Mouse (Mus musculus): ENCODE results near the gene Armc2. TPM values are rescaled to one million over a fixed set of nuclear protein-coding genes. Genes with fewer than 3 reads are reported as not detected.
A peak's percentile ranks its signal among the peaks of the same experiment; 100 is the strongest.
"Not testable (repeated sequence)": the region's sequence is repeated elsewhere in the genome, so short reads cannot be mapped to it uniquely, and the experiment has no call there.

The Armc2 gene
- polyA plus RNA-seq, 1 experiment from 2014 or later, result 2.4 TPM

DNA sequence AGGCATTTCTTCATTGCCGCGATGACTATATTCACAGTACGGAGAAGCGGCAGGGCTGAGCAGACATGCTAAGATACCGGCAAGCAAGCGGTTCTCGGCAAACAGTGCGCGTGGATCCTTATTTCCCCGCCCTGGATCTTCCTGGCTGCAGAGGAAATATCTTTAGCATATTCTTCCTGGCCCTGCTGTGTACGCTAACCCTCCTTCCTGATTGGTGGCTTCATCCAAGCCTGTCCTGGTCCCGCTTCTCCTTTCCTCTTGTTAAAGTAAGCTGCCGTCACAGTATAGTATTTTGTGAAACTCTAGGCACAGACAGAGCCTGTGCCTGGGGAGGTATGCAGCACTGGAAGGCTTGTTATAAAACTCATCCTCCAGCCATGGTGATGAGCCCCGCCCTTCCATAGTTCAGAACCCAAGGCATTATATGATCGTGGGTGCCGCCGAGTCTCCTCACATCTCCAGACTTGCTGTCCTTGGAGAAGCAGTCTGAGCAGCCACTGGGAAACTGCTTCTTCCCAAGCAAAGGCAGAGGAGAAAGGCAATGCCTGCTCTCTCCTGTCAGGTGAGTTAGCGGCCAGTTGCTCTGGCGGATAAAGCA is 59.5 kb downstream of the Armc2 start:
- DNase-seq (ENCODE audit: low spot score) (no peak), ATAC-seq (replicated peaks; ENCODE audit: insufficient number of reproducible peaks, low FRiP score, low TSS enrichment, low read depth) (no peak)
- H3K36me3 ChIP-seq (replicated peaks; ENCODE audit: control insufficient read depth, insufficient read depth, low read depth, low read length), result no peaks in the 10 kb centered on the region
- no peak overlapping the region for H3K4me2 ChIP-seq (ENCODE audit: low read depth, low read length)
- H3K4me3 ChIP-seq (ENCODE audit: low read depth, low read length), result no peak overlapping the region
- no peak overlapping the region for H3K9ac ChIP-seq (replicated peaks; ENCODE audit: low read length)
- H3K4me1 ChIP-seq (ENCODE audit: control insufficient read depth, insufficient read depth, low read length), result no peaks in the 10 kb centered on the region
- 94% methylated on average over 19 of the region's 19 CpGs for WGBS
- H3K27ac ChIP-seq (replicated peaks; ENCODE audit: low read depth, low read length), result no peak overlapping the region
- no peaks in the 10 kb centered on the region for H3K27me3 ChIP-seq (ENCODE audit: control insufficient read depth, insufficient read depth, low read length)
- no peaks in the 10 kb centered on the region for H3K9me3 ChIP-seq (replicated peaks; ENCODE audit: control insufficient read depth, low read length)

DNA sequence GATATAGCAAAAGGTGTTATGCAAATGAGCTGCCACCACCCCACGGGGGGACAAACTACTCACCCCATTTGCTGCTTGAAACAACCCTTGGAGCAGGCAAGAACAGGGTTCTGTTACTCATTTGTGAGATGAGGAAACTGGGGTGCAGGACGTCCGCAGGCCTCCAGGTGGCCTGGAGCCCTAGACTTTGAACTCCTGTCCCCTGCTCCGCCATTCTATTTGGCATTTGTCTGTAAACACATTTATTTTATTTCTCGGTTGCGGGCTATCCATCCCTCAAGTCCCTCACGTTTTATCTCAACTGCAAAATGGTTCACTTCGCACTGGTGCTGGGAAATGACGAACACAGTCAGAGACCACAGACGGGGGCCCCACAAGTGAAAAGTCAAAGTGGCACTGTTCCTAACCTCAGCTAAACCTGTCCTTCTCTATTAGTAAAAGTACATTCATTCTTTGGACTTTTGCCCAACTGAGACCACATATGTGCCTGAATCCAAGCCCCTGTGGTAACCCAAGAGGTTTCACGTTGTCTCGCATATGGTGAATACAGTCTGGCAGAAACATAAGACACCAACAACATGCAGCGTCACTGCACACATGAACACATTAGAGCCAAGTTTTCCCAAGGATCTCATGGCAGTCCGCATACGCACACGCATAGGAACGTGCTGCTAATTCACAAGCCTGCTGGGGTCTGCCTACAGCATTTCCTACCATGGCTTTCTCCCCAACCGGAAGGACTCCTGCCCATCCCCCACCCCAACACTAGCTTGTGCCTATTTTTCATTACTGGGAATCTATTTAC is 60.6 kb downstream of the Armc2 start:
- DNase-seq (ENCODE audit: low spot score), result no peak
- Histone ChIP-seq H3K27me3 (ENCODE audit: control insufficient read depth, insufficient read depth, low read length) (no peaks in the 10 kb centered on the region), H3K9me3 (replicated peaks; ENCODE audit: control insufficient read depth, low read length) (no peaks in the 10 kb centered on the region), H3K4me2 (ENCODE audit: low read depth, low read length) (no peak overlapping the region), H3K27ac (replicated peaks; ENCODE audit: low read depth, low read length) (no peak overlapping the region), H3K36me3 (replicated peaks; ENCODE audit: control insufficient read depth, insufficient read depth, low read depth, low read length) (no peaks in the 10 kb centered on the region), H3K4me3 (ENCODE audit: low read depth, low read length) (no peak overlapping the region), H3K9ac (replicated peaks; ENCODE audit: low read length) (no peak overlapping the region), H3K4me1 (ENCODE audit: control insufficient read depth, insufficient read depth, low read length) (no peaks in the 10 kb centered on the region)
- ATAC-seq (replicated peaks; ENCODE audit: insufficient number of reproducible peaks, low FRiP score, low TSS enrichment, low read depth), result no peak
- 90% methylated on average over 18 of the region's 18 CpGs for WGBS

DNA sequence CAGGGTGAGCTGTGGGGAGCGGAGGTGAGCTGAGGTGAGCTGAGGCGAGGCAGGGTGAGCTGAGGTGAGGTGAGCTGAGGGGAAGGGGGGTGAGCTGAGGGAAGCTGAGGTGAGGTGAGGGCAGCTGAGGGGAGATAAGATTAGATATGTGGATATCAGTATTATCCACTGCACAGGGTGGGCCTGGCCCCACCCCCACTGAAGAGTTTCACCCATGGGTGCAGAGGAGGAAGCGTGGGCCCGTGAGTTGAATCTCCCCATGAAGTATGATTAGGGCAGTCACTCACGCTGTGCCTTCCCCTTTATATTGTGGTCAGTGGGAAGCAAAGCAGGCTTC is 64.7 kb downstream of the Armc2 start:
- WGBS, result 94% methylated on average over 5 of the region's 5 CpGs
- Histone ChIP-seq H3K27me3 (ENCODE audit: control insufficient read depth, insufficient read depth, low read length) (no peaks in the 10 kb centered on the region), H3K4me3 (ENCODE audit: low read depth, low read length) (no peak overlapping the region), H3K27ac (replicated peaks; ENCODE audit: low read depth, low read length) (no peak overlapping the region), H3K9me3 (replicated peaks; ENCODE audit: control insufficient read depth, low read length) (no peaks in the 10 kb centered on the region), H3K36me3 (replicated peaks; ENCODE audit: control insufficient read depth, insufficient read depth, low read depth, low read length) (no peaks in the 10 kb centered on the region), H3K9ac (replicated peaks; ENCODE audit: low read length) (no peak overlapping the region), H3K4me2 (ENCODE audit: low read depth, low read length) (no peak overlapping the region), H3K4me1 (ENCODE audit: control insufficient read depth, insufficient read depth, low read length) (no peaks in the 10 kb centered on the region)
- ATAC-seq (replicated peaks; ENCODE audit: insufficient number of reproducible peaks, low FRiP score, low TSS enrichment, low read depth), result no peak
- DNase-seq (ENCODE audit: low spot score), result no peak

DNA sequence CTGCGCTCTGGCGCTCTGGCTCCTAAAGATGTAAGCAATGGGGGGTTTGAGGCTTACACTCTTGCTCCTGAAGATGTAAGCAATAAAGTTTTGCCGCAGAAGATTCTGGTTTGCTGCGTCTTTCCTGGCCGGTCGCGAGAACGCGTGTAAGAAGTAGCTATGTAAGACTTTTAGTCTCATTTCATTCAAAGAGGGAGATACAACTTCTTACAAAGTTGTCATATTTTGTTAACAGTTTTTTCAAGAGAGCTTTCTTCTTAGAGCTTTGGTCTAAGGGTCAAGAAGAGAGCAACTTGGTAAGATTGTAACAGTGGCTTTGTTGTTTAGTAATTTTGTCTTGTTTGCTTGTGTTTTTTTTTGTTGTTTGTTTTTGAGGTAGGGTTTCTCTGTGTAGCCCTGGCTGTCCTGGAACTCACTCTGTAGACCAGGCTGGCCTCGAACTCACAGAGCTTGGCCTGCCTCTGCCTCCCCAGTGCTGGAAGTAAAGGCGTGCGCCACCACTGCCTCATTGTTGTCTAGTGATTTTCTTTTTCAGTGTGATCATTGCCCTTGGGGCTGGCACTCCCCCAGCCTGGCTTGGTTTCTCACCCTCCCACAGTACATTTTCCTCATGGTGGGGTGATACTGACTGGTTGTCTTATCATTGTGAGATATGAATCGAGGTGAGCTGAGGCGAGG is 65.3 kb downstream of the Armc2 start:
- ATAC-seq (replicated peaks; ENCODE audit: insufficient number of reproducible peaks, low FRiP score, low TSS enrichment, low read depth) (no peak), DNase-seq (ENCODE audit: low spot score) (no peak)
- WGBS, result 96% methylated on average over 14 of the region's 14 CpGs
- no peak overlapping the region for H3K4me3 ChIP-seq (ENCODE audit: low read depth, low read length)
- H3K4me2 ChIP-seq (ENCODE audit: low read depth, low read length), result no peak overlapping the region
- H3K27ac ChIP-seq (replicated peaks; ENCODE audit: low read depth, low read length), result no peak overlapping the region
- no peak overlapping the region for H3K9ac ChIP-seq (replicated peaks; ENCODE audit: low read length)
- no peaks in the 10 kb centered on the region for H3K27me3 ChIP-seq (ENCODE audit: control insufficient read depth, insufficient read depth, low read length)
- no peaks in the 10 kb centered on the region for H3K4me1 ChIP-seq (ENCODE audit: control insufficient read depth, insufficient read depth, low read length)
- no peaks in the 10 kb centered on the region for H3K36me3 ChIP-seq (replicated peaks; ENCODE audit: control insufficient read depth, insufficient read depth, low read depth, low read length)
- no peaks in the 10 kb centered on the region for H3K9me3 ChIP-seq (replicated peaks; ENCODE audit: control insufficient read depth, low read length)

DNA sequence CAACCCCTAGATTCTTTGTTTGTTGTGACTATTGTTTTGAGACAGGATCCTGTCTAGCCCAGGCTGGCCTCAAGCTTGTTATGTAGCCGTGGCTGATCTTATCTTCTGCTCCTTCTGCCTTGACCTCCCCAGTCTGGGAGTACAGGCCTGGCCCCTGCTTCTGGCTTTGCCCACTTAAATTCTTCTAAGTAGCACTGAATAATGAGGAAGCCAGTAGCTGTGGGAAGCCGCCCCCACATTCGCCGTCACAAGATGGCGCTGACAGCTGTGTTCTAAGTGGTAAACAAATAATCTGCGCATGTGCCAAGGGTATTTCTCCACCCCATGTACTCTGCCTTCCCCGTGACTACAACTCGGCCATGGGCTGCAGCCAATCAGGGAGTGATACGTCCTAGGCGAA is 65.9 kb downstream of the Armc2 start:
- not testable (repeated sequence) for H3K4me3 ChIP-seq (ENCODE audit: low read depth, low read length); DNase-seq (ENCODE audit: low spot score); H3K27ac ChIP-seq (replicated peaks; ENCODE audit: low read depth, low read length); H3K9ac ChIP-seq (replicated peaks; ENCODE audit: low read length); H3K9me3 ChIP-seq (replicated peaks; ENCODE audit: control insufficient read depth, low read length); H3K36me3 ChIP-seq (replicated peaks; ENCODE audit: control insufficient read depth, insufficient read depth, low read depth, low read length); H3K4me2 ChIP-seq (ENCODE audit: low read depth, low read length); ATAC-seq (replicated peaks; ENCODE audit: insufficient number of reproducible peaks, low FRiP score, low TSS enrichment, low read depth); H3K4me1 ChIP-seq (ENCODE audit: control insufficient read depth, insufficient read depth, low read length); H3K27me3 ChIP-seq (ENCODE audit: control insufficient read depth, insufficient read depth, low read length)
- 96% methylated on average over 6 of the region's 10 CpGs for WGBS

DNA sequence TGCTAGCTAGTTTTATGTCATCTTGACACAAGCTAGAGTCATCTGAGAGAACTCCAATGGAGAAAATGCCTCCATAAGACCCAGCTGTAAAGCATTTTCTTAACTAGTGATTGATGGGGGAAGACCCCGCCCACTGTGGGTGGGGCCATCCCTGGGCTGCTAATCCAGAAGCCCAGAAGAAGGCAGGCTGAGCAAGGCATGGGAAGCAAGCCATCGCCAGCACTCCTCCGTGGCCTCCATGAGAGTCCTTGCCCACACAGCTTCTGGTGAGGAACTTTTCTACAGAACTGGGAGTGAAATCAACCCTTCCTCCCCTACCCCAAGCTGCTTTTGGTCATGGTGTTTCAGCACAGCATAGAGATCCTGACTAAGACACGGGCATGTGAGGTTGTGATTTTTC is 79.2 kb downstream of the Armc2 start:
- 73% methylated on average over 4 of the region's 4 CpGs for WGBS
- DNase-seq (ENCODE audit: low spot score) (peak; percentile 35), ATAC-seq (replicated peaks; ENCODE audit: insufficient number of reproducible peaks, low FRiP score, low TSS enrichment, low read depth) (no peak)
- Histone ChIP-seq H3K9ac (replicated peaks; ENCODE audit: low read length) (no peak overlapping the region), H3K4me2 (ENCODE audit: low read depth, low read length) (no peak overlapping the region), H3K27ac (replicated peaks; ENCODE audit: low read depth, low read length) (no peak overlapping the region), H3K27me3 (ENCODE audit: control insufficient read depth, insufficient read depth, low read length) (no peaks in the 10 kb centered on the region), H3K36me3 (replicated peaks; ENCODE audit: control insufficient read depth, insufficient read depth, low read depth, low read length) (no peaks in the 10 kb centered on the region), H3K4me1 (ENCODE audit: control insufficient read depth, insufficient read depth, low read length) (peaks cover 2% of the 10 kb centered on the region; the same call in 1 of the 2 replicates), H3K9me3 (replicated peaks; ENCODE audit: control insufficient read depth, low read length) (no peaks in the 10 kb centered on the region), H3K4me3 (ENCODE audit: low read depth, low read length) (no peak overlapping the region)

DNA sequence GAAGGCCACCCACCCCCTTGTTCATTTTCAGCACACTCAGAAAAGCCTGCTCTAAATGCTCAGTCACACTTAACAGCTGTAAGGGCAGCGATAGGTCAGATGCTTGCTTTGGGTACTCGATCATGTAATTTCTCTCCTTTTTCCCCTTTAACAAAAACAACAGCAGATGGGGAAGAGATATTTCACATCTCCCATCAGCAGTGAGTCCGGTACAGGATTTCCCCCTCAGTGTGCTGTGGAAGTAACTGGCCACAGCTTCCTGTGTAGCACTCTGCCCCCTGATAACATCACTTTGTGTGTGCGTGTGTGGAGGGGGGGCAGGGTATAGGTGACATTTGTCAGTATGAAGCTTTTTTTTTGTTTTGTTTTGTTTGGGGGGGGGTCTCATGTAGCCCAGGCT is 81.1 kb downstream of the Armc2 start:
- no peak overlapping the region for H3K9ac ChIP-seq (replicated peaks; ENCODE audit: low read length)
- ATAC-seq (replicated peaks; ENCODE audit: insufficient number of reproducible peaks, low FRiP score, low TSS enrichment, low read depth), result no peak
- WGBS, result 60% methylated on average over 4 of the region's 4 CpGs
- H3K27ac ChIP-seq (replicated peaks; ENCODE audit: low read depth, low read length), result no peak overlapping the region
- no peaks in the 10 kb centered on the region for H3K36me3 ChIP-seq (replicated peaks; ENCODE audit: control insufficient read depth, insufficient read depth, low read depth, low read length)
- H3K4me3 ChIP-seq (ENCODE audit: low read depth, low read length), result no peak overlapping the region
- peaks cover 2% of the 10 kb centered on the region; the same call in 1 of the 2 replicates for H3K4me1 ChIP-seq (ENCODE audit: control insufficient read depth, insufficient read depth, low read length)
- H3K9me3 ChIP-seq (replicated peaks; ENCODE audit: control insufficient read depth, low read length), result no peaks in the 10 kb centered on the region
- no peak overlapping the region for H3K4me2 ChIP-seq (ENCODE audit: low read depth, low read length)
- H3K27me3 ChIP-seq (ENCODE audit: control insufficient read depth, insufficient read depth, low read length), result no peaks in the 10 kb centered on the region
- no peak for DNase-seq (ENCODE audit: low spot score)

DNA sequence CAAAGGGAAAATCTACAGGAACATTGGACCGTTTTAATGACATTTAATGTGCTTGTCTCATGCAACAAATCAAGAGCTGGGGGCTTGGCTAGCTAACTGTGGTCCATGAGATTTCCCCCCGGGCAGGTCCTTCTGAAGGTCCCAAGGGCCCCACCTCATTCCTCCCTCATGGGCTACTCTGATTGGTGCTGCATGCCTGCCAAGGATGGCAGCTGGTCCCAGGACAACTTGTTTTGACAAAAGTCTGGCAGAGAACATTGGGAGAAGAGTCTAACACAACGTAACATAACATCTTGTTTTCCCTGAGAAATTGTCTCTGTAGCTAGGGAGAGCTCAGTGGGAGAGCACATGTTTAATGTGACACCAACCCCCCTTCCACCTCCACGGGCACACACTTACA is 82.1 kb downstream of the Armc2 start:
- 81% methylated on average over 4 of the region's 4 CpGs for WGBS

More for the DNA sequence above, 82.1 kb downstream of the Armc2 start:
- Histone ChIP-seq H3K9ac (replicated peaks; ENCODE audit: low read length) (no peak overlapping the region), H3K9me3 (replicated peaks; ENCODE audit: control insufficient read depth, low read length) (no peaks in the 10 kb centered on the region), H3K4me2 (ENCODE audit: low read depth, low read length) (no peak overlapping the region), H3K27ac (replicated peaks; ENCODE audit: low read depth, low read length) (no peak overlapping the region), H3K27me3 (ENCODE audit: control insufficient read depth, insufficient read depth, low read length) (no peaks in the 10 kb centered on the region), H3K4me1 (ENCODE audit: control insufficient read depth, insufficient read depth, low read length) (peaks cover 2% of the 10 kb centered on the region; the same call in 1 of the 2 replicates), H3K36me3 (replicated peaks; ENCODE audit: control insufficient read depth, insufficient read depth, low read depth, low read length) (no peaks in the 10 kb centered on the region), H3K4me3 (ENCODE audit: low read depth, low read length) (no peak overlapping the region)
- ATAC-seq (replicated peaks; ENCODE audit: insufficient number of reproducible peaks, low FRiP score, low TSS enrichment, low read depth), result no peak
- DNase-seq (ENCODE audit: low spot score), result no peak
